Comparison of ENCODE assay signal across 26 mouse cellular contexts in genomic region chr5:116018196-116018595, GRCm38 (mm10). TPM values are rescaled to one million over a fixed set of nuclear protein-coding genes. Genes with fewer than 3 reads are reported as not detected.
DNase-seq lines count a peak whose midpoint lies in the region; ATAC-seq and TF ChIP-seq lines count a peak whose summit lies in the region.
"Had no signal": no experiment of that assay in that cellular context is flagged by ENCODE, and none has a peak within 500 bp of the region (broad histone marks: within the 10 kb centered on the region; RNA-seq: fewer than 3 reads in every experiment).

No protein-coding gene starts in this region.

- WGBS in heart, embryonic 10.5 days, result 84% methylated on average over 9 of the region's 9 CpGs
- WGBS in heart, embryonic 11.5 days (ENCODE audit: insufficient replicate concordance), result 84% methylated on average over 9 of the region's 9 CpGs
- 89% methylated on average over 9 of the region's 9 CpGs for WGBS in intestine, postnatal 0 days
- WGBS in intestine, embryonic 16.5 days, result 89% methylated on average over 9 of the region's 9 CpGs
- 87% methylated on average over 9 of the region's 9 CpGs for WGBS in limb, embryonic 13.5 days
- WGBS in limb, embryonic 10.5 days, result 94% methylated on average over 9 of the region's 9 CpGs
- WGBS in lung, postnatal 0 days, result 79% methylated on average over 9 of the region's 9 CpGs
- 77% methylated on average over 9 of the region's 9 CpGs for WGBS in lung, adult 2 months

- DNase-seq in heart, embryonic 10.5 days (ENCODE audit: low spot score), result no peak
- no peak for DNase-seq in limb, embryonic 10.5 days (ENCODE audit: low spot score)
- peak; percentile 49 for DNase-seq in lung, postnatal 0 days (ENCODE audit: low spot score)
- DNase-seq in lung, adult 2 months, result no peak
- DNase-seq: adrenal gland, postnatal 10 days; cerebellum, adult 8-10 months; cerebellum, postnatal 25 days; forebrain, postnatal 0 days; layer of hippocampus, adult 9-11 months; midbrain, embryonic 14.5 days; thymus, adult 2 months; thymus, postnatal 36 days had no signal

- TF ChIP-seq POLR2A in lung, adult 2 months (IDR thresholded peaks at IDR 0.05; ENCODE audit: borderline replicate concordance, extremely low read depth, low read depth, low read length), result no peak

- H3K4me3 ChIP-seq in heart, embryonic 10.5 days, result no peak overlapping the region
- no peak overlapping the region for H3K4me3 ChIP-seq in heart, embryonic 11.5 days (ENCODE audit: low read depth, low read length)
- H3K4me3 ChIP-seq in intestine, postnatal 0 days (ENCODE audit: low read depth, low read length), result no peak overlapping the region
- H3K4me3 ChIP-seq in intestine, embryonic 16.5 days (ENCODE audit: low read length), result no peak overlapping the region
- no peak overlapping the region for H3K4me3 ChIP-seq in limb, embryonic 13.5 days
- H3K4me3 ChIP-seq in limb, embryonic 10.5 days, result no peak overlapping the region
- H3K4me3 ChIP-seq in lung, postnatal 0 days (ENCODE audit: low read depth, low read length), result no peak overlapping the region
- H3K4me3 ChIP-seq in lung, adult 2 months (replicated peaks; ENCODE audit: extremely low read depth, low read depth, low read length), result no peak overlapping the region
- H3K4me3 ChIP-seq: embryonic facial prominence, embryonic 10.5 days; embryonic facial prominence, embryonic 15.5 days; forebrain, embryonic 12.5 days; heart, embryonic 15.5 days; hindbrain, embryonic 10.5 days; hindbrain, embryonic 15.5 days; megakaryocyte, embryonic 14.5 days had no signal

- TF ChIP-seq CTCF in intestine, postnatal 0 days (IDR thresholded peaks at IDR 0.05; ENCODE audit: low read depth), result no peak
- no peak for TF ChIP-seq CTCF in lung, postnatal 0 days (IDR thresholded peaks at IDR 0.05)
- TF ChIP-seq CTCF in lung, adult 2 months (IDR thresholded peaks at IDR 0.05; ENCODE audit: insufficient read depth, low read length), result no peak

- no peak for ATAC-seq in heart, embryonic 11.5 days (replicated peaks; ENCODE audit: insufficient number of reproducible peaks, low FRiP score, low TSS enrichment)
- no peak for ATAC-seq in intestine, postnatal 0 days
- no peak for ATAC-seq in intestine, embryonic 16.5 days
- ATAC-seq in limb, embryonic 13.5 days (ENCODE audit: low FRiP score, low read depth), result no peak
- no peak for ATAC-seq in lung, postnatal 0 days
- ATAC-seq: forebrain, postnatal 0 days; inflammation-experienced regulatory T-cells, adult 6 months had no signal

- no peak overlapping the region for H3K4me2 ChIP-seq in heart, embryonic 11.5 days
- H3K4me2 ChIP-seq in intestine, postnatal 0 days (replicated peaks; ENCODE audit: low read depth), result no peak overlapping the region
- H3K4me2 ChIP-seq in intestine, embryonic 16.5 days (ENCODE audit: low read depth, low read length), result no peak overlapping the region
- no peak overlapping the region for H3K4me2 ChIP-seq in limb, embryonic 13.5 days (replicated peaks)
- no peak overlapping the region for H3K4me2 ChIP-seq in lung, postnatal 0 days (replicated peaks; ENCODE audit: low read depth, low read length)
- H3K4me2 ChIP-seq: embryonic facial prominence, embryonic 15.5 days; forebrain, embryonic 12.5 days; heart, embryonic 15.5 days; hindbrain, embryonic 15.5 days had no signal

- H3K9ac ChIP-seq in heart, embryonic 11.5 days (ENCODE audit: low read depth, low read length), result no peak overlapping the region
- H3K9ac ChIP-seq in intestine, postnatal 0 days (ENCODE audit: low read depth, low read length), result no peak overlapping the region
- no peak overlapping the region for H3K9ac ChIP-seq in intestine, embryonic 16.5 days (ENCODE audit: low read depth, low read length)
- H3K9ac ChIP-seq in limb, embryonic 13.5 days, result 0 out of 2 replicates have a peak overlapping the region, but pooled peaks have one; percentile 9
- no peak overlapping the region for H3K9ac ChIP-seq in lung, postnatal 0 days (replicated peaks; ENCODE audit: low read depth)
- H3K9ac ChIP-seq: embryonic facial prominence, embryonic 15.5 days; forebrain, embryonic 12.5 days; forebrain, postnatal 0 days; heart, embryonic 15.5 days; hindbrain, embryonic 15.5 days; liver, embryonic 14.5 days had no signal

- H3K27ac ChIP-seq in heart, embryonic 10.5 days, result peak overlapping the region; percentile 12; the same call in 1 of the 2 replicates
- no peak overlapping the region for H3K27ac ChIP-seq in heart, embryonic 11.5 days (ENCODE audit: low read depth, low read length)
- H3K27ac ChIP-seq in intestine, postnatal 0 days (ENCODE audit: low read depth, low read length), result 0 out of 2 replicates have a peak overlapping the region, but pooled peaks have one; percentile 15
- H3K27ac ChIP-seq in intestine, embryonic 16.5 days (ENCODE audit: low read length), result no peak overlapping the region
- H3K27ac ChIP-seq in limb, embryonic 13.5 days, result no peak overlapping the region
- H3K27ac ChIP-seq in limb, embryonic 10.5 days, result no peak overlapping the region
- H3K27ac ChIP-seq in lung, postnatal 0 days (ENCODE audit: low read length), result no peak overlapping the region
- H3K27ac ChIP-seq: embryonic facial prominence, embryonic 10.5 days; embryonic facial prominence, embryonic 15.5 days; forebrain, embryonic 12.5 days; hindbrain, embryonic 10.5 days; hindbrain, embryonic 15.5 days had no signal

- H3K36me3 ChIP-seq in heart, embryonic 10.5 days, result peaks cover 83% of the 10 kb centered on the region
- peaks cover 52% of the 10 kb centered on the region for H3K36me3 ChIP-seq in heart, embryonic 11.5 days (ENCODE audit: control insufficient read depth, insufficient read depth, low read length)
- H3K36me3 ChIP-seq in intestine, postnatal 0 days (ENCODE audit: control insufficient read depth, insufficient read depth), result peaks cover 79% of the 10 kb centered on the region
- peaks cover 58% of the 10 kb centered on the region for H3K36me3 ChIP-seq in intestine, embryonic 16.5 days (ENCODE audit: control insufficient read depth, insufficient read depth, low read length)
- H3K36me3 ChIP-seq in limb, embryonic 13.5 days, result peaks cover 93% of the 10 kb centered on the region
- peaks cover 93% of the 10 kb centered on the region for H3K36me3 ChIP-seq in limb, embryonic 10.5 days
- peaks cover 71% of the 10 kb centered on the region for H3K36me3 ChIP-seq in lung, postnatal 0 days (ENCODE audit: insufficient read depth, low read length)

- peaks cover 37% of the 10 kb centered on the region for H3K4me1 ChIP-seq in heart, embryonic 10.5 days
- H3K4me1 ChIP-seq in heart, embryonic 11.5 days (ENCODE audit: control insufficient read depth, insufficient read depth, low read length), result peaks cover 26% of the 10 kb centered on the region
- H3K4me1 ChIP-seq in intestine, postnatal 0 days (replicated peaks; ENCODE audit: control insufficient read depth, insufficient read depth, low read length), result peaks cover 7% of the 10 kb centered on the region
- peaks cover 20% of the 10 kb centered on the region for H3K4me1 ChIP-seq in intestine, embryonic 16.5 days (ENCODE audit: control insufficient read depth, insufficient read depth, low read length)
- peaks cover 16% of the 10 kb centered on the region for H3K4me1 ChIP-seq in limb, embryonic 13.5 days
- peaks cover 11% of the 10 kb centered on the region for H3K4me1 ChIP-seq in limb, embryonic 10.5 days
- H3K4me1 ChIP-seq in lung, postnatal 0 days (ENCODE audit: insufficient read depth, low read depth, low read length), result no peaks in the 10 kb centered on the region; the same call in 1 of the 2 replicates
- peaks cover 14% of the 10 kb centered on the region for H3K4me1 ChIP-seq in lung, adult 2 months (ENCODE audit: control insufficient read depth, insufficient read depth, low read length)

- H3K27me3 ChIP-seq in heart, embryonic 10.5 days (ENCODE audit: insufficient read depth, poor library complexity, severe bottlenecking), result no peaks in the 10 kb centered on the region
- no peaks in the 10 kb centered on the region for H3K27me3 ChIP-seq in heart, embryonic 11.5 days (ENCODE audit: control insufficient read depth, insufficient read depth, low read length)
- H3K27me3 ChIP-seq in intestine, postnatal 0 days (replicated peaks; ENCODE audit: control insufficient read depth, insufficient read depth, low read length), result no peaks in the 10 kb centered on the region
- H3K27me3 ChIP-seq in intestine, embryonic 16.5 days (replicated peaks; ENCODE audit: control insufficient read depth, insufficient read depth, low read length), result no peaks in the 10 kb centered on the region
- H3K27me3 ChIP-seq in limb, embryonic 13.5 days, result no peaks in the 10 kb centered on the region
- H3K27me3 ChIP-seq in limb, embryonic 10.5 days (ENCODE audit: low read depth, poor library complexity, severe bottlenecking), result no peaks in the 10 kb centered on the region
- no peaks in the 10 kb centered on the region for H3K27me3 ChIP-seq in lung, postnatal 0 days (replicated peaks; ENCODE audit: insufficient read depth, low read length)
- H3K27me3 ChIP-seq: embryonic facial prominence, embryonic 15.5 days; forebrain, embryonic 12.5 days; heart, embryonic 15.5 days; hindbrain, embryonic 15.5 days; megakaryocyte, embryonic 14.5 days had no signal

- H3K9me3 ChIP-seq in heart, embryonic 10.5 days, result no peaks in the 10 kb centered on the region
- no peaks in the 10 kb centered on the region for H3K9me3 ChIP-seq in heart, embryonic 11.5 days (replicated peaks; ENCODE audit: control insufficient read depth, low read length)
- no peaks in the 10 kb centered on the region for H3K9me3 ChIP-seq in intestine, postnatal 0 days (ENCODE audit: control insufficient read depth)
- H3K9me3 ChIP-seq in intestine, embryonic 16.5 days (ENCODE audit: control insufficient read depth, low read length), result no peaks in the 10 kb centered on the region
- H3K9me3 ChIP-seq in limb, embryonic 13.5 days, result no peaks in the 10 kb centered on the region
- no peaks in the 10 kb centered on the region for H3K9me3 ChIP-seq in limb, embryonic 10.5 days (replicated peaks)
- H3K9me3 ChIP-seq in lung, postnatal 0 days (ENCODE audit: low read length), result no peaks in the 10 kb centered on the region
- H3K9me3 ChIP-seq: embryonic facial prominence, embryonic 10.5 days; embryonic facial prominence, embryonic 15.5 days; forebrain, embryonic 12.5 days; G1E; heart, embryonic 15.5 days; hindbrain, embryonic 10.5 days; hindbrain, embryonic 15.5 days; megakaryocyte, embryonic 14.5 days had no signal

- TF ChIP-seq EP300 in lung, postnatal 0 days (IDR thresholded peaks at IDR 0.05), result no peak

RNA-seq across cellular contexts. Expression of gene Prkab1, which starts 6.1 kb away (rescaled TPM):
- 69.3 and 74.1 TPM in 2 replicates for polyA plus RNA-seq in heart, embryonic 10.5 days (2016; fragmentation: Nextera tagmentation; extraction: Ambion mirVana)
- polyA plus RNA-seq in heart, embryonic 11.5 days (2014; fragmentation: Nextera tagmentation; extraction: Ambion mirVana), result 50.1 and 54.1 TPM in 2 replicates
- 77.8 and 80.6 TPM in 2 replicates for polyA plus RNA-seq in intestine, postnatal 0 days (2015; fragmentation: Nextera tagmentation; extraction: Ambion mirVana)
- polyA plus RNA-seq in intestine, embryonic 16.5 days (2015; fragmentation: Nextera tagmentation; extraction: Ambion mirVana), result 74.8 and 83.1 TPM in 2 replicates
- 69.9 and 72.6 TPM in 2 replicates for polyA plus RNA-seq in limb, embryonic 13.5 days (2015; fragmentation: Nextera tagmentation; extraction: Ambion mirVana)
- polyA plus RNA-seq in limb, embryonic 10.5 days (2016; fragmentation: Nextera tagmentation; extraction: Ambion mirVana), result 84.0 and 84.8 TPM in 2 replicates
- 75.1 and 80.6 TPM in 2 replicates for polyA plus RNA-seq in lung, postnatal 0 days (2015; fragmentation: Nextera tagmentation; extraction: Ambion mirVana)
- 77.3 and 92.5 TPM in 2 replicates for polyA plus RNA-seq in lung, adult 2 months (2012; rRNA removed)

Comparison
In these comparisons a context has a peak if more than half of its experiments do, and no peak if none do; other contexts are left out.
1. H3K27ac ChIP-seq: peak in heart, embryonic 10.5 days (single experiment) and intestine, postnatal 0 days (single experiment); none in heart, embryonic 11.5 days (single experiment), intestine, embryonic 16.5 days (single experiment), limb, embryonic 13.5 days (single experiment), limb, embryonic 10.5 days (single experiment) and lung, postnatal 0 days (single experiment).